Mouse (Mus musculus) stomach, postnatal 0 days (tissue): ENCODE measurements around the gene Slc25a13. TPM values are rescaled to one million over a fixed set of nuclear protein-coding genes. Genes with fewer than 3 reads are reported as not detected.
A peak's percentile ranks its signal among the peaks of the same experiment; 100 is the strongest.

Source experiments
- ATAC-seq: fragments of 200-750 bp; cut with Nextera tagmentation; 2 replicates; pipeline ENCODE4 v1.8.0; 2017; ENCODE audit not compliant: low FRiP score, low TSS enrichment
- DNase-seq: peaks from one replicate; pipeline ENCODE4 v3.0.0-alpha.2; 2016; ENCODE audit warnings: low spot score
- H3K27ac ChIP-seq: fragments of 300-500 bp; sonication (generic); replicated peaks from 2 replicates; pipeline ENCODE4 v1.5.1; 2014; ENCODE audit warnings: mild to moderate bottlenecking, control low read depth
- H3K27me3 ChIP-seq: fragments of 300-500 bp; sonication (generic); 2 replicates; pipeline ENCODE4 v1.6.1; 2014; ENCODE audit warnings: low read length; ENCODE audit not compliant: control insufficient read depth, insufficient read depth
- H3K36me3 ChIP-seq: fragments of 300-500 bp; sonication (generic); 2 replicates; pipeline ENCODE4 v1.6.1; 2014; ENCODE audit warnings: low read length, mixed read lengths; ENCODE audit not compliant: control insufficient read depth, insufficient read depth
- H3K4me1 ChIP-seq: fragments of 300-500 bp; sonication (generic); replicated peaks from 2 replicates; pipeline ENCODE4 v1.6.1; 2014; ENCODE audit warnings: antibody characterized with exemption; ENCODE audit not compliant: control insufficient read depth, insufficient read depth
- H3K4me2 ChIP-seq: fragments of 300-500 bp; sonication (generic); replicated peaks from 2 replicates; pipeline ENCODE4 v1.6.1; 2014; ENCODE audit warnings: low read depth, mild to moderate bottlenecking, control low read depth, moderate library complexity
- H3K4me3 ChIP-seq: fragments of 300-500 bp; sonication (generic); 2 replicates; pipeline ENCODE4 v1.5.1; 2014; ENCODE audit warnings: low read depth, low read length, control low read depth
- H3K9ac ChIP-seq: fragments of 300-500 bp; sonication (generic); 2 replicates; pipeline ENCODE4 v1.6.1; 2014; ENCODE audit warnings: mild to moderate bottlenecking, low read length, control low read depth, mixed read lengths
- H3K9me3 ChIP-seq: fragments of 300-500 bp; sonication (generic); 2 replicates; pipeline ENCODE4 v1.6.1; 2016; ENCODE audit warnings: low read length; ENCODE audit not compliant: control insufficient read depth
- CTCF ChIP-seq: IDR thresholded peaks from 2 replicates; pipeline ENCODE4 v1.5.1; 2016; ENCODE audit warnings: antibody characterized with exemption, low read depth, mild to moderate bottlenecking, moderate library complexity
- EP300 ChIP-seq: optimal IDR thresholded peaks from 2 replicates; pipeline ENCODE3; 2016; ENCODE audit warnings: antibody characterized with exemption
- WGBS: fragments of 180-500 bp; shearing (Covaris S2); extraction: QIAGEN DNeasy Blood & Tissue Kit; methylation state at CpG from one replicate; pipeline ENCODE4 v1.1.7; 2014; 5-methylcytosine and 5-hydroxymethylcytosine counted together
- polyA plus RNA-seq: library from polyadenylated mRNA; unstranded; fragments of >200 nt; fragmentation: Nextera tagmentation; extraction: Ambion mirVana; gene quantifications from 2 replicates; pipeline ENCODE4 v1.2.1, GENCODE M21; 2015

Slc25a13 gene
- polyA plus RNA-seq, 1 experiment from 2014 or later, result 18.5 TPM

DNA sequence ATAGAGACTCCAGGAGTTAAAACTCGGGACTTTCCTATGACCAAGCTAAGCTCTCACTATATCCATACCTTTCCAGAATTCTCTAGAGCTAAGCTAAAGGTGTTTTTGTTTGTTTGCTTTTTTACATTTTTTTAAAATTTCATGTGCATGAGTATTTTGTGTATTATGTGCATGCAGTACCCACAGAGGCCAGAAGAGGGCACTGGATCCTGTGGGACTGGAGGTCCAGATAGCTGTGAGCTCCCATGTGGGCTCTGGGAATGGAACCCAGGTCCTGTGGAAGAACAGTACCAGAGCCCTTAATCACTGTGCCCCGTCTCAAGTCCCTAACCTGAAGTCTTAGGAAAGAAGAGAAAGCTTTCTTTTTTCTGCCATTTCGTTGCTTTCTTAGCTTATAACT lies 80.2 kb downstream of the Slc25a13 start:
- H3K4me3 ChIP-seq, result no peak overlapping the region
- WGBS, result 87% methylated on average over 3 of the region's 3 CpGs
- no peak overlapping the region for H3K27ac ChIP-seq
- peak; percentile 63 for TF ChIP-seq CTCF
- TF ChIP-seq EP300, result no peak
- no peaks in the 10 kb centered on the region for H3K27me3 ChIP-seq
- no peak overlapping the region for H3K4me2 ChIP-seq
- no peaks in the 10 kb centered on the region for H3K36me3 ChIP-seq
- ATAC-seq (no peak), DNase-seq (no peak)
- no peaks in the 10 kb centered on the region for H3K4me1 ChIP-seq
- H3K9me3 ChIP-seq, result no peaks in the 10 kb centered on the region
- H3K9ac ChIP-seq, result no peak overlapping the region

DNA sequence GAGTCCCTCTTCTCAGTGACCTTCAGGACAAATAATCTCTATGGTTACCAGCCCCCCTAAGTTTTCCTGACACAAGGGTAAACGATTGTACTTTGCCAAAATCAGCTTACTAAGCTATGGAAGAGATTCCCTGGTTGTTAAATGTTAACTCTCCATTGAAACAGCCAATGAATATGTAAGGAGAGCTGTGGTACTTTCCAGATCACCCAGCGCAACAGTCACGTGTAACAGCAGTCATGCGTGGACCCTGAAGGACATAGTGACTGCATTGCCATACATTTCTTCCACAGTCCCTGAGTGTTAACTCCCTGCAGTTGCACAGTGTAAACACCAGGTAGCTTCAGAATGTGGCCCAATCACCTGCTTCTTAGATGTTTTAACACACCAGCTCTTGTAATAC lies 82.0 kb downstream of the Slc25a13 start:
- Histone ChIP-seq H3K4me2 (no peak overlapping the region), H3K27me3 (no peaks in the 10 kb centered on the region), H3K4me3 (no peak overlapping the region), H3K4me1 (no peaks in the 10 kb centered on the region), H3K36me3 (no peaks in the 10 kb centered on the region), H3K9ac (no peak overlapping the region), H3K27ac (no peak overlapping the region), H3K9me3 (no peaks in the 10 kb centered on the region)
- no peak for DNase-seq
- no peak for ATAC-seq
- TF ChIP-seq EP300 (no peak), CTCF (no peak)
- WGBS, result 83% methylated on average over 4 of the region's 4 CpGs

DNA sequence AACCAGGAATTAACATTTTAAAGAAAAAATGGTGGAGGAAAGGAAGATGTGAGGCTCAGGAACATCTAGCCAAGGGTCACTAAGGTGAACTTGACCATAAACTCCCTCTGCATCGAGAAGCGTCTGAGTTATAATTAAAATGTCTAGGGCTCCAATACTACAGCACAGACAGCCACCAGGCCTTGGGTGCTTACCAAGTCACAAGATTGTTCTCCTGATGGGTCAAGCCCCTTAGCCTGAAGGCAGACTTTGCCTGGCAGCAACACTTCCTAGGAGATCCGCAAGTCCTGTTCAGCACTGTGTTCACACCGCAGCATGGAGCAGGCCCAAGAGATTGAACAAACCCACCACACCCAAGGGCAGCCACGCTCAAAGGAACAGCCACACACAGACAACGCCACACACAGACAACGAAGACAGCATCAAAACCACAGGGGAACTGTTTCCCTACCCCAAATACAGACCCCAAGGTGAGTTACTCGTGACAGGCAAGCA lies 83.4 kb downstream of the Slc25a13 start:
- no peak for ATAC-seq
- WGBS, result 92% methylated on average over 8 of the region's 8 CpGs
- Histone ChIP-seq H3K9me3 (no peaks in the 10 kb centered on the region), H3K27ac (no peak overlapping the region), H3K4me3 (no peak overlapping the region), H3K36me3 (no peaks in the 10 kb centered on the region), H3K27me3 (no peaks in the 10 kb centered on the region), H3K4me1 (no peaks in the 10 kb centered on the region), H3K4me2 (no peak overlapping the region), H3K9ac (no peak overlapping the region)
- DNase-seq, result no peak
- TF ChIP-seq CTCF (no peak), EP300 (no peak)

DNA sequence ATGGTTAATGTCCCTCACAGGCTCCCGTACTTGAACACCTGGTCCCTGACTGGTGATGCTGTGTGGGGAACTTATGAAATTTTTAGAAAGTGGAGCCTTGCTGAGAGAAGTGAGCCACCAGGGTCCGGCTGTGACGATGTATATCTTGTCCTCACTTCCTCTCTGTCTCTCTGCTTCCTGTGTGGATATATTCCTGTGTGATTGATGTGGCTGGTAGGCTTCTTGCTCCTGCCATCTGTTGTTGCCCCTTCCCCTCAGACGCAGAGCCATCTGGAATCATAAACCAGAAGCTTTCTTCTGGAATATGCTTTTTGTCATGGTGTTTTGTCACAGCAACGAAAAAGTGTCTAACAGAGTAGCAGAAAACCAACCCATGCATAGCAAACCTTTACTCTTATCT lies 84.9 kb downstream of the Slc25a13 start:
- no peaks in the 10 kb centered on the region for H3K27me3 ChIP-seq
- no peak overlapping the region for H3K27ac ChIP-seq
- H3K4me2 ChIP-seq, result no peak overlapping the region
- H3K4me3 ChIP-seq, result no peak overlapping the region
- TF ChIP-seq CTCF, result no peak
- TF ChIP-seq EP300, result no peak
- ATAC-seq, result no peak
- H3K36me3 ChIP-seq, result no peaks in the 10 kb centered on the region
- no peak overlapping the region for H3K9ac ChIP-seq
- no peak for DNase-seq
- 71% methylated on average over 5 of the region's 5 CpGs for WGBS
- no peaks in the 10 kb centered on the region for H3K4me1 ChIP-seq
- no peaks in the 10 kb centered on the region for H3K9me3 ChIP-seq

DNA sequence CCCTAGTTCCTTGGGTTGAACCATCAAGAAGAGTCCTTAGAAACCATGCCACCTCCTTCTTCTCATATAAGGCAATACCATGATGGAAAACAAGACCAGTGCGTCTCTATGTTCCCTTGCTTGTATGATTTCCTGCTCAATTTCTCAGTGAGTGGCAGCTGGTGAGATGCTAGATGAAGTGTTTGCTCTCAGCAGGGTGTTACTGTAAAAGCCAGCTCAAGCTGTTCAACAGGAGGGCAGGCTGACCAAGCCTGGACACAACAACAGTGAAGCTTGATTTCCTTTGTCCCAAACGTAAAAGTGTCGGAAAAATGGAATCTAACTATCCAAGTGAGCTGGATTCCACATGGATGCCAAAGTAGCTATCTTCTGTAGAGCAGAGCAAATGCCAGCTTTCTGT lies 91.4 kb downstream of the Slc25a13 start:
- DNase-seq (no peak), ATAC-seq (no peak)
- Histone ChIP-seq H3K4me1 (no peaks in the 10 kb centered on the region), H3K9ac (no peak overlapping the region), H3K4me2 (no peak overlapping the region), H3K27ac (no peak overlapping the region), H3K9me3 (no peaks in the 10 kb centered on the region), H3K4me3 (no peak overlapping the region), H3K36me3 (no peaks in the 10 kb centered on the region), H3K27me3 (no peaks in the 10 kb centered on the region)
- WGBS, result 87% methylated on average over 3 of the region's 3 CpGs
- TF ChIP-seq CTCF (no peak), EP300 (no peak)

DNA sequence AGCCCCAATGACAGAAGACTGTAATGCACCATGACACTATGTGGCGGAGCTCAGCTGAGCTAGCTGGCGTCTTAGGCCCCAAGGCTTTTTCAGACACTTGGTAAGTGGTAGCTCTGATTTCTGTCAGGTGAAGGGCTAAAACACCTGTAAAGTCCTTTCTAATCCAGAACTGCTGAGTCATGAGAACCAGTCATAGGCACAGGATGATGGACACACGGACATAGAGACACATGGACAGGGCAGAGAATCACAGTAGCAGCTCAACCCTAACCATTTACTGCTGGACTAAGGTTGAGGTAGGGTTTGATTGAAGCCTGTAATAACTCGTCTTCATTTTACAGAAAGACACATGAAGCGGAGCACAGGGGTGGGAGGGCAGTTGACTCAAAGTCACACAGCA lies 95.1 kb downstream of the Slc25a13 start:
- H3K9me3 ChIP-seq, result no peaks in the 10 kb centered on the region

More for the DNA sequence above, 95.1 kb downstream of the Slc25a13 start:
- H3K4me3 ChIP-seq, result no peak overlapping the region
- H3K27me3 ChIP-seq, result no peaks in the 10 kb centered on the region
- no peaks in the 10 kb centered on the region for H3K4me1 ChIP-seq
- WGBS, result 90% methylated on average over 5 of the region's 5 CpGs
- DNase-seq (no peak), ATAC-seq (no peak)
- H3K9ac ChIP-seq, result no peak overlapping the region
- no peak overlapping the region for H3K4me2 ChIP-seq
- no peaks in the 10 kb centered on the region for H3K36me3 ChIP-seq
- H3K27ac ChIP-seq, result no peak overlapping the region
- TF ChIP-seq EP300 (no peak), CTCF (no peak)
